Mouse (Mus musculus) left cerebral cortex, postnatal 25 days (tissue): ENCODE measurements around the gene Aspdh. TPM values are rescaled to one million over a fixed set of nuclear protein-coding genes. Genes with fewer than 3 reads are reported as not detected.
A peak's percentile ranks its signal among the peaks of the same experiment; 100 is the strongest.

Experiments
- DNase-seq, 2 experiments: peaks; one replicate each; pipeline ENCODE4 v3.0.0; 2022; ENCODE audit warnings: low spot score in 2 of 2, mixed read lengths in 1 of 2
- intact Hi-C: fragments of 180-260 bp; cut with DNase I; formaldehyde crosslinking; loops from one replicate; pipeline ENCODE4 v1.15.1; 2025
- total RNA-seq, 2 experiments: library from RNA; stranded (reverse); gene quantifications; 2 replicates each; pipeline ENCODE4 v1.2.3; 2021

The Aspdh gene
- total RNA-seq, 2 experiments from 2014 or later = 9.6 to 10.1 TPM

- no peak for DNase-seq
- intact Hi-C loops = loop anchor here (5.0 kb wide), 1 partner anchor 98 kb away; no protein-coding TSS in a partner anchor
Measured at GRCm38 (mm10) chr7:44469677-44470675, 4.8 kb downstream of the Aspdh start.

GRCm38 (mm10) chr7:44470696-44471612 is 5.8 kb downstream of the Aspdh start:
- no peak for DNase-seq
- intact Hi-C loops = loop anchor here (5.0 kb wide), 1 partner anchor 99 kb away; no protein-coding TSS in a partner anchor

- intact Hi-C loops = loop anchor here (5.0 kb wide), 1 partner anchor 100 kb away; no protein-coding TSS in a partner anchor
- DNase-seq = no peak
Measured at GRCm38 (mm10) chr7:44471880-44472557, 6.8 kb downstream of the Aspdh start.

- DNase-seq = no peak
- intact Hi-C loops = loop anchor here (5.0 kb wide), 1 partner anchor 100 kb away; no protein-coding TSS in a partner anchor
Measured at GRCm38 (mm10) chr7:44472558-44472885, 7.3 kb downstream of the Aspdh start.

- DNase-seq = no peak
- intact Hi-C loops = loop anchor here (5.0 kb wide), 1 partner anchor 101 kb away; no protein-coding TSS in a partner anchor
Measured at GRCm38 (mm10) chr7:44472961-44473646, 7.9 kb downstream of the Aspdh start.

- peak in 1 of 2 experiments; percentile 75 for DNase-seq
- intact Hi-C loops = loop anchor here (5.0 kb wide), 1 partner anchor 102 kb away; no protein-coding TSS in a partner anchor
Measured at GRCm38 (mm10) chr7:44474419-44474818, 9.2 kb downstream of the Aspdh start.

- peak in 1 of 2 experiments; percentile 14 for DNase-seq
Measured at GRCm38 (mm10) chr7:44475046-44475614, 9.9 kb downstream of the Aspdh start.

GRCm38 (mm10) chr7:44482836-44483435 is 17.7 kb downstream of the Aspdh start:
- DNase-seq = no peak
- intact Hi-C loops = no loop called here

More at GRCm38 (mm10) chr7:44475046-44475614, 9.9 kb downstream of the Aspdh start:
- intact Hi-C loops = no loop called here

- no peak for DNase-seq
- intact Hi-C loops = loop anchor here (2.0 kb wide), 1 partner anchor 221 kb away; no protein-coding TSS in a partner anchor
Measured at GRCm38 (mm10) chr7:44484109-44484508, 18.9 kb downstream of the Aspdh start.

- DNase-seq = peak; percentile 81 to 87
- intact Hi-C loops = loop anchor here (2.0 to 5.0 kb wide), 2 partner anchors 113 to 222 kb away; no protein-coding TSS in a partner anchor
Measured at GRCm38 (mm10) chr7:44484841-44485571, 19.8 kb downstream of the Aspdh start.

GRCm38 (mm10) chr7:44485572-44486195 is 20.5 kb downstream of the Aspdh start:
- intact Hi-C loops = loop anchor here (2.0 to 5.0 kb wide), 2 partner anchors 113 to 223 kb away; no protein-coding TSS in a partner anchor
- no peak for DNase-seq

GRCm38 (mm10) chr7:44486927-44487575 is 21.9 kb downstream of the Aspdh start:
- no peak for DNase-seq
- intact Hi-C loops = loop anchor here (5.0 kb wide), 1 partner anchor 115 kb away; no protein-coding TSS in a partner anchor

- no peak for DNase-seq
- intact Hi-C loops = loop anchor here (5.0 kb wide), 1 partner anchor 116 kb away; no protein-coding TSS in a partner anchor
Measured at GRCm38 (mm10) chr7:44487936-44488335, 22.7 kb downstream of the Aspdh start.

- intact Hi-C loops = loop anchor here (5.0 kb wide), 1 partner anchor 116 kb away; no protein-coding TSS in a partner anchor
- no peak for DNase-seq
Measured at GRCm38 (mm10) chr7:44488545-44488944, 23.4 kb downstream of the Aspdh start.

- DNase-seq = no peak
- intact Hi-C loops = no loop called here
Measured at GRCm38 (mm10) chr7:44490281-44490680, 25.1 kb downstream of the Aspdh start.

- no peak for DNase-seq
- intact Hi-C loops = no loop called here
Measured at GRCm38 (mm10) chr7:44491391-44491790, 26.2 kb downstream of the Aspdh start.
